Mouse (Mus musculus): Measurements from ENCODE around the gene Zfp975. TPM values are rescaled to one million over a fixed set of nuclear protein-coding genes. Genes with fewer than 3 reads are reported as not detected.
"Not testable (repeated sequence)": the region's sequence is repeated elsewhere in the genome, so short reads cannot be mapped to it uniquely, and the experiment has no call there.

Gene Zfp975
- 7.7 and 10.1 TPM in 2 replicates for polyA plus RNA-seq (2015; fragmentation: Nextera tagmentation; extraction: Ambion mirVana)

DNA sequence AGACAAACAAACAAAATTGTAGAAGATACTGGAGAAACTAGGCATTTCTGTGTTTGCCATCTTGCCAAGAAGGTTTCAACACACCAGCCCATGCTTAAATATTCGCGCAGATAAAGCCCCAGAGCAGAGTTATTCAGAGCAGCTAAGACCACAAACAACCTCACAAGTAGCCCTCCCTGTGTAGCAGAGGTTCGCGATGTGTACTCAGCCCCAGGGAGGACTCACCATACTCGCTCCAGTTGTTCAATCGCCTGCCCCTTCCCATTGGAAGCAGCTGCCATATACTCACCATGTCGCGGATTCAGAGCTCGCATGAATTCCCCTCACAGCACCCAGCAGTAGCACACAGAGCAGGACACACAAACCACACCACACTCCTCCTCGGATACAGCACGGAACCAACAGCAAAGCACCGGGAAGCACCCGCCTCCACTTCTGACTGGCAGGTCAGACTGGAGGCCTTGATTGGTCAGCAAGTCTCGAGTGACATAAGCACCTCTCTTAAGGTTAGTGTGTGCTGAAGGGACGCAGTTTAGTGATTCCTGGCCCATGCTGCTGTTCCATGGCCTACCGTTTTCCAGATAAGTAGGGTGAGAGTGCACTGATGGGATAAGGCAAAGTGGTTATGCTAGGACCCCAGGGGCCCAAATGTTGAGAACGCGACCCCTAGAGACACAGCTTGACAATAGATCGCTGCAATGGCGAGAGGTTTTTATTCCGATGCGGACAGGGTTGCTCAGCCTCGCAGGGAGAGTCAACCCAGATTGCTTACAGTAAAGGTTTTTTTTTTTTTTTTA, at the start of gene Zfp975:
Zfp975 (minus strand) TSS at position 381 of the 797 bp plus-strand sequence.
- peak within 1 kb of the TSS; percentile 93 for H3K27ac ChIP-seq
- not testable (repeated sequence) for H3K4me1 ChIP-seq, H3K36me3 ChIP-seq, H3K27me3 ChIP-seq, H3K9me3 ChIP-seq
- WGBS, result under 1% methylated on average over 23 of the region's 23 CpGs
- peak; percentile 97 for ATAC-seq (ENCODE audit: borderline replicate concordance, extremely low read depth, low FRiP score, low TSS enrichment)
- peak within 1 kb of the TSS; percentile 55 for H3K4me3 ChIP-seq
- H3K4me2 ChIP-seq, result peak within 1 kb of the TSS; percentile 56
- peak within 1 kb of the TSS; percentile 55 for H3K9ac ChIP-seq

DNA sequence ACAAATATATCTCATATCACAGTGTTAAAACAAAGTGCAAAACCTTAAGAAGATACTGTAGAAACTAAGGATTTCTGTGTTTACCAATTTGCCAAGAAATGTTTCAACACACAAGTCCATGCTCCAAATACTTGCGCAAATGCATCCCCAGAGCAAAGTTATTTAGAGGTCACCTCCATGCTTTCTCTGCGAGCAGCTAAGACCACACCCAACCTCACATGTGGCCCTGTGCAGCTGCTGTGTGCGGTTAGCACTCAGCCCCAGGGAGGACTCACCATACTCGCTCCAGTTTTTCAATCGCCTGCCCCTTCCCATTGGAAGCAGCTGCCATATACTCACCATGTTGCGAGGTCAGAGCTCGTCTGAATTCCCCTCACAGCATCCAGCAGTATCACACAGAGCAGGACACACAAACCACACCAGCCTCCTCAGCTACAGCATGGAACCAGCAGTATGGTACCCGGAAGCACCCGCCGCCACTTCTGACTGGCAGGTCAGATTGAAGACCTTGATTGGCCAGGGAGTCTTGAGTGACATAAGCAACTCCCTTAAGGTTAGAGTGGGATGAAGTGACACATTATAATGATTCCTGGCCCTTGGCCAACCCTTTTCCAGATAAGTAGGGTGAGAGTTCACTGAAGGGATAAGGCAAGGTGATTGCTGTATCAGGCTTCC, 46.1 kb upstream of the Zfp975 start:
- Histone ChIP-seq H3K9me3 (no peaks in the 10 kb centered on the region), H3K27ac (no peak overlapping the region), H3K27me3 (no peaks in the 10 kb centered on the region), H3K9ac (no peak overlapping the region), H3K36me3 (no peaks in the 10 kb centered on the region), H3K4me3 (no peak overlapping the region), H3K4me1 (no peaks in the 10 kb centered on the region), H3K4me2 (no peak overlapping the region)
- no peak for ATAC-seq (ENCODE audit: borderline replicate concordance, extremely low read depth, low FRiP score, low TSS enrichment)
- 82% methylated on average over 10 of the region's 10 CpGs for WGBS

DNA sequence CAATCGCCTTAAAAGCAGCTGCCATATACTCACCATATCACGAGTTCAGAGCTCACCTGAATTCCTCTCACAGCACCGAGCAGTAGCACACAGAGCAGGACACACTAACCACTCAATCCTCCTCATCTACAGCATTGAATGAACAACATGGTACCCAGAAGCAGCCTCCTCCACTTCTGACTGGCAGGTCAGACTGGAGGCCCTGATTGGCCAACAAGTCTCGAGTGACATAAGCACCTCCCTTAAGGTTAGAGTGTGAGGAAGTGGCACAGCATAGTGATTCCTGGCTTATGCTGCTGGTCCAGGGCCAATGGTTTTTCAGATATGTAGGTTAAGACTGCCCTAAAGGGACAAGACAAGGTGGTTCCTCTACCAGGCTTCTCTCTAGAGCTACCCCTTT, 34.4 kb upstream of the Zfp975 start, which contains the start of gene Gm17067:
Gm17067 (minus strand) TSS at position 101 of the 400 bp plus-strand sequence.
- H3K36me3 ChIP-seq; H3K4me2 ChIP-seq; H3K27ac ChIP-seq; H3K27me3 ChIP-seq; H3K9ac ChIP-seq; H3K4me1 ChIP-seq; H3K9me3 ChIP-seq; ATAC-seq (ENCODE audit: borderline replicate concordance, extremely low read depth, low FRiP score, low TSS enrichment); H3K4me3 ChIP-seq: not testable (repeated sequence)
- 80% methylated on average over 4 of the region's 4 CpGs for WGBS

DNA sequence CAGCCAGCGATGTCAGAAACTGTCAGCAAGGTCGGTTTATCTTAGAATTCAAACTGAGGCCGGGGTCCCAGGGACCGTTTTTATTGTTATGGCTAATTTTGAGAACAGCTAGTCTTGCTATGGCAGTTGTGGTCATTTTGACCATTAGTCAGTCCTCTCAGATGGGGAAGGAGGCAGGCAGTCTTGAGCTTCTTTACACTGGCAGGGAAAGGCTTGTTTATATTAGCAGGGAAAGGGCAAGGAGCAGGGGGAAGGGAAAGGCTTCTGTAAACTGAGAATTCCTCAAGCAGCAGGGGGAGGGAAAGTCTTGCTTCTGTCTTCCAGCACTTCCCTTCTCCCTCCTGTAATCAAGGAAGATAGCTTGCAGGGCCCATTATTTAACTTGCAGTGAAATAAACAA, 709 bp upstream of the Zfp975 start:
- peak; percentile 79 for ATAC-seq (ENCODE audit: borderline replicate concordance, extremely low read depth, low FRiP score, low TSS enrichment)
- under 1% methylated on average over 4 of the region's 4 CpGs for WGBS
- H3K9ac ChIP-seq, result peak overlapping the region; percentile 55; the same call in 1 of the 2 replicates
- H3K4me1 ChIP-seq, H3K36me3 ChIP-seq, H3K9me3 ChIP-seq, H3K27me3 ChIP-seq: not testable (repeated sequence)
- H3K4me2 ChIP-seq, result peak overlapping the region; percentile 56
- H3K27ac ChIP-seq, result peak overlapping the region; percentile 93
- H3K4me3 ChIP-seq, result peak overlapping the region; percentile 55

DNA sequence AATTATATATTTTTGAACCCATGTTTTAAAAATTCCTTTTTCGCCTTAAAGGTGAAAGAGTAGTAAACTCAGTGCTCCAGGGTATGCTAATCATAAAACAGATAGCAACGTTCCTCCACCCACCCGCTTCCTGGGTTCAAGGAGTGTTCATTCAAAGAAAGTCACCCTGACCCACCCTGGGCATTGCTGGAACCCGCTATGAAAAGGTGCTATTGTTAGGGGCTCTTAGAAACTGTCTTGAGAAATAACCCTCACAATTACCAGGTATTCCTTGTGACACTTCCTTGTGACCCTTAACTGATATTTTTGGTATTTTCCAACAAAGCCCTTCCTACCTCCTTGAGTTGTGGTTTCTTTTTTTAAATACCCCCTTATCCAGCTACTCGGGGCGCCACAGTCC, 12.5 kb downstream of the Zfp975 start:
- H3K4me3 ChIP-seq; H3K9me3 ChIP-seq; H3K36me3 ChIP-seq; H3K9ac ChIP-seq; H3K4me1 ChIP-seq; ATAC-seq (ENCODE audit: borderline replicate concordance, extremely low read depth, low FRiP score, low TSS enrichment); H3K27me3 ChIP-seq; H3K27ac ChIP-seq; H3K4me2 ChIP-seq: not testable (repeated sequence)
- 88% methylated on average over 6 of the region's 6 CpGs for WGBS

DNA sequence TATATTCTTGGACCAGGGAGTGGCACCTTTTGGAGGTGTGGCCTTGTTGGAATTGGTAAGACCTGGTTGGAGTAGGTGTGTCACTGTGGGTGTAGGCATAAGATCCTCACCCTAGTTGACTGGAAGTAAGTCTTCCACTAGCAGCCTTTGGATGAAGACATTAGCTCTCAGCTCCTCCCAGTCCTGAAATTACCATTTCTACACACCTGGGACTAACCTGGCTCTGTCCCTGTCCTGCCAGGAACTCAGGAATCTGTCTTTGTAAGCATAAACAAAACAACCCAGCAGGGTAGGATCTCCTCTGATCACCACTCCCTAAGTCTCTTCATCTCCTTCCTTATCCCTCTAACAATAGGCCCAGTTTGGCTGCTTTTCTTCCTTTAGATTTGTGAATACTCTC, 12.9 kb downstream of the Zfp975 start:
- H3K27me3 ChIP-seq; H3K4me3 ChIP-seq; H3K27ac ChIP-seq; H3K4me2 ChIP-seq; H3K9me3 ChIP-seq; H3K4me1 ChIP-seq; ATAC-seq (ENCODE audit: borderline replicate concordance, extremely low read depth, low FRiP score, low TSS enrichment); H3K9ac ChIP-seq; H3K36me3 ChIP-seq: not testable (repeated sequence)

DNA sequence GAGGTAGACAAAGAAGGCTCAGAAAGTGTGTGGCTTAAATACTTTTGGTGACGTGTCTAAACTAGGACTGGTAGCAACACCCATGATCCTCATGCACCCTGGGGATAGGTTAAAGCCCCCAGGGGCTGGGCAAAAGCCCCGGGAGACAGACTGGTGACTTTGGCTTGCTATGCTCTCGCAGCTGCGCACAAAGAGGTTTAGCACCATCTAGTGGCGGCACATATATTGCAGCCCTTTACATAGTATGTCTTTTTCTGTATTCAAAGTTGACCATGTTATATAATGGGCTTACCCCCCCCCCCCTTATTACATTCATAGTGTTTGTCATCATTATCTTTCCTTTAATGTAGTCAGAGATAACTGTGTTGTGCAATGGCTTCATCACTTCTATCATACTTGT, 32.4 kb downstream of the Zfp975 start:
- not testable (repeated sequence) for H3K9ac ChIP-seq; H3K27ac ChIP-seq; H3K9me3 ChIP-seq; H3K4me3 ChIP-seq; H3K4me2 ChIP-seq; H3K27me3 ChIP-seq; ATAC-seq (ENCODE audit: borderline replicate concordance, extremely low read depth, low FRiP score, low TSS enrichment); H3K4me1 ChIP-seq
- peaks cover 25% of the 10 kb centered on the region for H3K36me3 ChIP-seq
- WGBS, result 79% methylated on average over 5 of the region's 5 CpGs

DNA sequence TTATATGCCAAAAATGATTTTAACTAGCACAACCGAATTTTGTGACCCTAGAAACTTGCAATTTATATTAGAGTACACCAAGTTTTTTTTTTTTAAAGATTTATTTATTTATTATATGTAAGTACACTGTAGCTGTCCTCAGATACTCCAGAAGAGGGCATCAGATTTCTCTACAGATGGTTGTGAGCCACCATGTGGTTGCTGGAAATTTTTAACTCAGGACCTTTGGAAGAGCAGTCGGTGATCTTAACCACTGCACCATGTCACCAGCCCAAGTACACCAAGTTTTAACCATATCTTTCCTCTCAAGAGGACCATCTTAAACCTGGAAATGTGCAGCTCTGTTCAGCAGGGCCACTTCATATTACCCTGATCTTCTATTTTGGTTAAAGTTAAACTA, 37.3 kb downstream of the Zfp975 start:
- not testable (repeated sequence) for H3K4me1 ChIP-seq; H3K4me2 ChIP-seq; H3K4me3 ChIP-seq; H3K36me3 ChIP-seq; H3K9me3 ChIP-seq; H3K27me3 ChIP-seq; H3K27ac ChIP-seq; H3K9ac ChIP-seq; ATAC-seq (ENCODE audit: borderline replicate concordance, extremely low read depth, low FRiP score, low TSS enrichment)
- 70% methylated on average over 2 of the region's 2 CpGs for WGBS

DNA sequence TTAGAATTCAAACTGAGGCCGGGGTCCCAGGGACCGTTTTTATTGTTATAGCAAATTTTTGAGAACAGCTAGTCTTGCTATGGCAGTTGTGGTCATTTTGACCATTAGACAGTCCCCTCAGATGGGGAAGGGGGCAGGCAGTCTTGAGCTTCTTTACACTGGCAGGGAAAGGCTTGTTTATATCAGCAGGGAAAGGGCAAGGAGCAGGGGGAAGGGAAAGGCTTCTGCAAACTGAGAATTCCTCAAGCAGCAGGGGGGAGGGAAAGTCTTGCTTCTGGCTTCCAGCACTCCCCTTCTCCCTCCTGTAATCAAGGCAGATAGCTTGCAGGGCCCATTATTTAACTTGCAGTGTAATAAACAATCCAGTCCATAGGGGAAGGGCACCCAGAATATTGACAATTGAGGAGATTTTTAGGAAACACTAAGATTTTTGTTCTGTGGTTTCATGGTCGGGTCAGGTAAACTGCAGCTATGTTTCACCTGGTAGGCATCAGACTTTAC, 49.4 kb downstream of the Zfp975 start:
- not testable (repeated sequence) for H3K27me3 ChIP-seq, H3K9ac ChIP-seq, H3K27ac ChIP-seq, H3K4me1 ChIP-seq, H3K36me3 ChIP-seq, H3K9me3 ChIP-seq
- Histone ChIP-seq H3K4me2 (peak overlapping the region; percentile 55), H3K4me3 (peak overlapping the region; percentile 49)
- ATAC-seq (ENCODE audit: borderline replicate concordance, extremely low read depth, low FRiP score, low TSS enrichment), result peak; percentile 50; the same call in 1 of the 2 replicates
- WGBS, result 13% methylated on average over 3 of the region's 3 CpGs

DNA sequence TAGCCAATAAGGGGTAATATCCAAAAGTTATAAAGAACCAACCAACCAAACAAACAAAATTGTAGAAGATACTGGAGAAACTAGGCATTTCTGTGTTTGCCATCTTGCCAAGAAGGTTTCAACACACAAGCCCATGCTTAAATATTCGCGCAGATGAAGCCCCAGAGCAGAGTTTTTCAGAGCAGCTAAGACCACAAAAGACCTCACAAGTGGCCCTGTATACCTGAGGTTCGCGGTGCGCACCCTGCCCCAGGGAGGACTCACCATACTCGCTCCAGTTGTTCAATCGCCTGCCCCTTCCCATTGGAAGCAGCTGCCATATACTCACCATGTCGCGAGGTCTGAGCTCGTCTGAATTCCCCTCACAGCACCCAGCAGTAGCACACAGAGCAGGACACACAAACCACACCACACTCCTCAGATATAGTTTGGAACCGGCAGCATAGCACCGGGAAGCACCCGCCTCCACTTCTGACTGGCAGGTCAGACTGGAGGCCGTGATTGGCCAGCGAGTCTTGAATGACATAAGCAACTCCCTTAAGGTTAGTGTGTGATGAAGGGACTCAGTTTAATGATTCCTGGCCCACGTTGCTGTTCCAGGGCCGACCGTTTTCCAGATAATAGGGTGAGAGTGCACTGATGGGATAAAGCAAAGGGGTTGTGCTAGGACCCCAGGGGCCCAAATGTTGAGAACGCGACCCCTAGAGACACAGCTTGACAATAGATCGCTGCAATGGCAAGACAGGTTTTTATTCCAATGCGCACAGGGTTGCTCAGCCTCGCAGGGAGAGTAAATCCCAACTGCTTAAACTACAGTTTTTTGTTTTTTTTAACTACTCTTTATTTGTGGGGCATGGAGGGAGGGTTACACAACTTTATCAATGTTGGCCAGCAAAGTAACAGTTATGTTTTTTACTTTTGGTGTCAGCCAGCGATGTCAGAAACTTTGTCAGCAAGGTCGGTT, 50.1 kb downstream of the Zfp975 start, which contains the start of gene Zfp976:
Zfp976 (minus strand) TSS at position 437 of the 964 bp plus-strand sequence.
- not testable (repeated sequence) for H3K9me3 ChIP-seq, H3K27me3 ChIP-seq, H3K4me1 ChIP-seq, H3K36me3 ChIP-seq
- Histone ChIP-seq H3K9ac (peak within 1 kb of the TSS; percentile 47), H3K4me3 (peak within 1 kb of the TSS; percentile 49), H3K4me2 (peak within 1 kb of the TSS; percentile 55), H3K27ac (peak within 1 kb of the TSS; percentile 33; the same call in 1 of the 2 replicates)
- WGBS, result 2% methylated on average over 25 of the region's 25 CpGs
- ATAC-seq (ENCODE audit: borderline replicate concordance, extremely low read depth, low FRiP score, low TSS enrichment), result peak; percentile 98

DNA sequence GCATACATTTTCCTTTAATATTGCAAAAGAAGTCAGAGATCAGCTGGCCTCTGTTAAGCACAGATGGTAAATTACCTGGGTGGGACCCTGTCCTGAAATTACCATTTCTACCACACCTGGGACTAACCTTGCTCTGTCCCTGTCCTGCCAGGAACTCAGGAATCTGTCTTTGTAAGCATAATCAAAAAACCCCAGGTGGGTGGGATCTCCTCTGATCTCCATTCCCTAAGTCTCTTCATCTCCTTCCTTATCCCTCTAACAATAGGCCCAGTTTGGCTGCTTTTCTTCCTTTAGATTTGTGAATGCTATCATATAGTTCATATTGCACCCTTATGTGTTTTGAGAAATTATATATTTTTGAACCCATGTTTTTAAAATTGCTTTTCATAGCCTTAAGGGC, 61.5 kb downstream of the Zfp975 start:
- not testable (repeated sequence) for H3K4me3 ChIP-seq; H3K9me3 ChIP-seq; H3K9ac ChIP-seq; ATAC-seq (ENCODE audit: borderline replicate concordance, extremely low read depth, low FRiP score, low TSS enrichment); H3K27ac ChIP-seq; H3K36me3 ChIP-seq; H3K4me2 ChIP-seq; H3K4me1 ChIP-seq; H3K27me3 ChIP-seq

Measured in lung, embryonic 15.5 days (tissue).